Mouse (Mus musculus): ENCODE data around the gene Jph3. TPM values are rescaled to one million over a fixed set of nuclear protein-coding genes. Genes with fewer than 3 reads are reported as not detected.
A peak's percentile ranks its signal among the peaks of the same experiment; 100 is the strongest.

Jph3 gene
- 27.4 and 30.1 TPM in 2 replicates for polyA plus RNA-seq (2016; fragmentation: Nextera tagmentation; extraction: Ambion mirVana)

DNA sequence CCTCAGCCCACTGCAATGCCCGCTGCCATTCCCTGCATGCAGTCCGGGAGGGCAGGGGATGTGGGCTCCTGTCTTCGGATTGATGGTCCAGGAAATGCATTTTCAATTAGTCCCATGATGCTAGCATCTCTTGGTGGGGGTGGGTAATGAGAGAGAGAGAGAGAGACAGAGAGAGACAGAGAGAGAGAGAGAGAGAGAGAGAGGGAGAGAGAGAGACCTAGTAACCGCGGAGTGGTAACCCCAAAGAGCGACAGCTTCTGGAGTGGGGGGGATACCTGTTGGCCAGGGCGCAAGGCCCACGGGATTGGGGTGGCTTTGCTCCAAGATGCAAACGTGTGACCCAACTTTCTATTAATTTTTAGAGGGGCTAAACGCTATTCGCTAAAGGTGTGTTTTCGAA is at the start of gene Jph3:
TSS of gene Jph3 (plus strand) at position 301 of the 400 bp plus-strand sequence.
- H3K4me1 ChIP-seq = peaks cover 29% of the 10 kb centered on the region
- peak within 1 kb of the TSS; percentile 68 for H3K4me2 ChIP-seq
- WGBS = 6% methylated on average over 12 of the region's 12 CpGs
- H3K4me3 ChIP-seq (replicated peaks) = peak within 1 kb of the TSS; percentile 59
- H3K9ac ChIP-seq = peak within 1 kb of the TSS; percentile 61
- H3K36me3 ChIP-seq (replicated peaks) = no peaks in the 10 kb centered on the region
- no peak for ATAC-seq (ENCODE audit: low FRiP score)
- peaks cover 6% of the 10 kb centered on the region; the same call in 1 of the 2 replicates for H3K9me3 ChIP-seq
- no peak within 1 kb of the TSS for H3K27ac ChIP-seq
- H3K27me3 ChIP-seq = peaks cover 76% of the 10 kb centered on the region

DNA sequence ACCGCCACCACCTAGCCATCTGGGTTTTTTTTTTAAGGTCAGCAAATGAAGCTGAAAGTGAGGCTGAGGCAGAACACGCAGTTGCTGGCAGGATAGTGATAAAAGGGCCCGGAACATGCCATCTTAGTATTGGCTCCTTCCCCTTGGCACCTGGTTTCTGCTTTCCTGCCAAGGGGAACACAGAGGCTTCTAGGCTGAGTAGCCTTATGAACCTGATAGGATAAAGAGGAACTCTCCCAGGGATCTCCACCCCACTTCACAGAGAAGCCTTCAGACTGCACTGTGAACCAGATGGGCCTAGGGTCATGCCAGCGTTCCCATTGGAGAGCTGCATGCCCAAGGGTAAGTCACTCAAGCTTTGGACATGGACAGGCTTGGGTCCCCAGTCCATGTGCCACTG is 48.5 kb upstream of the Jph3 start:
- H3K36me3 ChIP-seq (replicated peaks) = no peaks in the 10 kb centered on the region
- ATAC-seq (ENCODE audit: low FRiP score) = no peak
- H3K27me3 ChIP-seq = peaks cover 3% of the 10 kb centered on the region; the same call in 1 of the 2 replicates
- H3K9me3 ChIP-seq = no peaks in the 10 kb centered on the region
- no peak overlapping the region for H3K4me2 ChIP-seq
- no peaks in the 10 kb centered on the region for H3K4me1 ChIP-seq
- no peak overlapping the region for H3K27ac ChIP-seq
- no peak overlapping the region for H3K9ac ChIP-seq
- 88% methylated on average over 4 of the region's 4 CpGs for WGBS
- H3K4me3 ChIP-seq (replicated peaks) = no peak overlapping the region

DNA sequence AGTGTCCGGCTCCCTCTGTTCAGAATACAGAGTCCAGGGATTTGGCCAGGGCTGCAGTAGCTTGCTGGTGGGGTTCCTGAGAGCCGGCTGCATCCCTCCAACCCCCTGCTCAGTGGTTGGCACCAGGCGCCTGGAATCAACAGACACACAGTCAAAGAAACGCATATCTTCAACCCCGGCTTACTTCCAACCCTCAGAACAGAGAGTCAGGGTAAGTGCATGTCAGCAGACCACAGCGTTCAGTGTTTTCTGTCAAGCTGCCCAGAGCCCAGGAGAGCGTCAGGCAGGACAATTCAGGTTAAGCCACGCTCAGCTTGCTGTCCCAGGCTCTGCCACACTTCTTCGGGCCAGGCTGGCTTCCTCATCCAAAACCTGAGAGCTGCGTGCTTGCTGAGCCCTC is 48.0 kb upstream of the Jph3 start:
- H3K4me2 ChIP-seq = no peak overlapping the region

DNA sequence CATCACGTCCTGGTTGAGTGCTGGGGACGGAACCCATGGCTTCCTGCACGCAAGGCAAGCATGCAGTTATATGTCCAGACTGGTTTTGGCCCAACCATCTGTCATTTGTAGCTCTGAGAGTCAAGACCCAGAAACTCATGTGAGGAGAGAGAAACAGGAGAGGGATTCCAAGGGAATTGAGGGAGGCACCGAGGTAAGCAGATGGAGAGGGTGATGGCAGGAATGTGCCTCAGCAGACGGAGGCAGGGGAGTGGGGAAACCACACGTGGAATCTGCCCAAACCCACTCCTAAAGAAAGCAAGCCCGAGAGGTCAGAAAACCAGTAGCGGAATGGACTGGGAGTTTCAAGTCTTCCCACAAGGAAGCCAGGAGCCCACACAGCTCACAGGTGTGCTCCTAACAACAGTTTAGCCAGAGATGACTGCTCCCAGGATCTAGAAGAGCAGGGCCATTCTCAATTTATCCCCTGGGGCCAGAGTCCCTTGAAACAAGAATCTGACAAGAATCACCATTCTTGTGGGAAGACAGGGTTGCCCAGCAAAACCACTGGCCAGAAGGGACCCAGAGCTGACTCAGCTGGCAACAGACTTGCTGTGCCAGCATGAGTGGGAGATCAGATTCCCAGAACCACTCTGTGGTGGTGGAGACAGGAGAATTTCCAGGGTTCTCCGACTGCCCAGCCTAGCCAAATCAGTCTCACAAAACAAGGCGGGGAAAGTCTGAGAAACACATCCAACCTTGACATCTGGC is 46.2 kb upstream of the Jph3 start:
- no peak for ATAC-seq (ENCODE audit: low FRiP score)
- Histone ChIP-seq H3K4me3 (replicated peaks) (no peak overlapping the region), H3K27ac (no peak overlapping the region), H3K4me1 (peaks cover 11% of the 10 kb centered on the region), H3K9ac (no peak overlapping the region), H3K9me3 (no peaks in the 10 kb centered on the region), H3K36me3 (replicated peaks) (no peaks in the 10 kb centered on the region), H3K4me2 (no peak overlapping the region), H3K27me3 (peaks cover 3% of the 10 kb centered on the region; the same call in 1 of the 2 replicates)
- WGBS = 83% methylated on average over 10 of the region's 10 CpGs

More for the DNA sequence above, 48.0 kb upstream of the Jph3 start:
- Histone ChIP-seq H3K9ac (no peak overlapping the region), H3K9me3 (no peaks in the 10 kb centered on the region), H3K27ac (no peak overlapping the region), H3K4me3 (replicated peaks) (no peak overlapping the region), H3K4me1 (no peaks in the 10 kb centered on the region), H3K36me3 (replicated peaks) (no peaks in the 10 kb centered on the region), H3K27me3 (peaks cover 3% of the 10 kb centered on the region; the same call in 1 of the 2 replicates)
- ATAC-seq (ENCODE audit: low FRiP score) = no peak
- 61% methylated on average over 10 of the region's 10 CpGs for WGBS

DNA sequence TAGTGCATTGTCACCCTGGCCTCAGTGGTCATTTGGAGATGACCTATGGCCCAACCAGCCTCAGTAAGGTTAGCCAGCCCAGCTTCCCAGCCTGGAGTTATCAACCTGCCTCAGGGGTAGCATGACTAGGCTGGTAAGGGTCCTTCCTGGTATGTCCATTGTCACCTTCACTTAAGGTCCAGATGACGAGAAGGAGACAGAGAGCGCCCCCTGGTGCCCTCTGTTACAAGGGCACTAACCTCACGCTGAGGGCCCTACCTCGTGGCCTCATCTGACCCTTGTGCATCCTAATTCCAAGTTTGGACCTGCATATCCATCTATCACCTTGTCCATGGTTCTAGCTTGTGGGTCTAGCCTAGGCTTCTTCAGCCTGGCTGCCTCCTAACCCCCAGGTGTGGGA is 44.0 kb upstream of the Jph3 start:
- H3K27me3 ChIP-seq = no peaks in the 10 kb centered on the region; the same call in 1 of the 2 replicates
- H3K4me1 ChIP-seq = peaks cover 18% of the 10 kb centered on the region
- H3K9ac ChIP-seq = no peak overlapping the region
- H3K9me3 ChIP-seq = no peaks in the 10 kb centered on the region
- WGBS = 31% methylated on average over 4 of the region's 4 CpGs
- no peak for ATAC-seq (ENCODE audit: low FRiP score)
- H3K4me3 ChIP-seq (replicated peaks) = no peak overlapping the region
- H3K36me3 ChIP-seq (replicated peaks) = no peaks in the 10 kb centered on the region
- H3K27ac ChIP-seq = no peak overlapping the region
- no peak overlapping the region for H3K4me2 ChIP-seq

DNA sequence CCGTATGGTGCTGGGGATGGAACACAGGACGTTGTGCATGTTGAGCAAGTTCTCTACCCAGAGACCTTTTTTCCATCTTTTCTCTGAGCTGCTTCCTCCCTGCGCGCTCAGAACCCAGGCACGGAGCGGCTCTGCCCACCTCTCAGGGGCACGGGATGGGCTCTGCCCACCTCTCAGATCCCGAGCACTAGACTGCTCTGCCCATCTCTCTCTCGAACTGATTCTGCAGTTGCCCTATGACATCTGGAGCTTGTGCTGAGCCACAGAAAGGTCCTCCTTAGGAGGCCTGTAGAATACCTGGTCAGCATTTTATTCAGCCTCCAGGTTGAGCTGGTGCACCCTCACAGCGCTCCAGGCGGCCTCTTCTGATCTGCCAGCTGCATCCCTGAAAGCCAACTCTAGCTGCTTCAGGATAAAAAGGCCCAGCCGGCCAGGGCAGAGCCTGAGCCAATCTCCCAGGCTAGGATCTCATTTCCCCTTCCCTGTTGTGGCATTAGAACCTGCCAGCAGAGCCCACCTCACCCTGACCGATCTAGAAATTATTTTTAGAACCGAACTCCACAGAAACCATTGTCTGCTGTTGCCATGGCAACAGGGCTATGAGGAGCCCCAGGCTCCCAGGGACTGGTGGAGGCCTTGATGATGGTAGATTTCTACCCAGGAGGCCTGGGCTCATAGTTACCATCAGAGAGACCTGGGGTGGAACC is 41.8 kb upstream of the Jph3 start:
- H3K27ac ChIP-seq = peak overlapping the region; percentile 68
- no peak overlapping the region for H3K4me3 ChIP-seq (replicated peaks)
- no peaks in the 10 kb centered on the region for H3K9me3 ChIP-seq
- WGBS = 59% methylated on average over 14 of the region's 14 CpGs
- peaks cover 18% of the 10 kb centered on the region for H3K4me1 ChIP-seq
- no peak overlapping the region for H3K4me2 ChIP-seq
- no peaks in the 10 kb centered on the region for H3K27me3 ChIP-seq
- no peaks in the 10 kb centered on the region for H3K36me3 ChIP-seq (replicated peaks)
- ATAC-seq (ENCODE audit: low FRiP score) = peak; percentile 41; the same call in 1 of the 2 replicates
- H3K9ac ChIP-seq = no peak overlapping the region

DNA sequence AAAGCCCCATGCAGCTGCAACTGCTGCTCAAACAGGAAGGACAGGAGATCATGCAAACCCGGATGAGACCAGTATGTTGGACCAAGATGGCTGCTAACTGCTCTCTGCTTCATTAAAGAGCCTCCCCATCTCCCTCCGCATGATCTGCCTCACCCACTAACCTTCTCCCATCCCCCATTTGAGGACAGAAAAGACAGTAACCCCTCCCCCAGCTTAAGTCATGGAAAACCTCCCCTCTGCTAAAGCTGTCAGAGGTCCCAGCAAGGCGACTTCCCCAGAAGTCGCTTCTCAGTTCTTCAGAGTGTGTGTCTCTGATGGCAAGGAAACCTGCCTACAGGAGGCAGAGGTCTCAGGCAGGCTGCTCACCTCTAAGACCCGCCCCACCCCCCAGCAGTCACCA is 40.9 kb upstream of the Jph3 start:
- H3K36me3 ChIP-seq (replicated peaks) = no peaks in the 10 kb centered on the region
- H3K9me3 ChIP-seq = no peaks in the 10 kb centered on the region
- peak overlapping the region; percentile 68 for H3K27ac ChIP-seq
- no peak overlapping the region for H3K4me3 ChIP-seq (replicated peaks)
- 43% methylated on average over 5 of the region's 5 CpGs for WGBS
- ATAC-seq (ENCODE audit: low FRiP score) = no peak
- H3K4me1 ChIP-seq = peaks cover 18% of the 10 kb centered on the region
- H3K4me2 ChIP-seq = no peak overlapping the region
- H3K9ac ChIP-seq = no peak overlapping the region
- no peaks in the 10 kb centered on the region for H3K27me3 ChIP-seq

DNA sequence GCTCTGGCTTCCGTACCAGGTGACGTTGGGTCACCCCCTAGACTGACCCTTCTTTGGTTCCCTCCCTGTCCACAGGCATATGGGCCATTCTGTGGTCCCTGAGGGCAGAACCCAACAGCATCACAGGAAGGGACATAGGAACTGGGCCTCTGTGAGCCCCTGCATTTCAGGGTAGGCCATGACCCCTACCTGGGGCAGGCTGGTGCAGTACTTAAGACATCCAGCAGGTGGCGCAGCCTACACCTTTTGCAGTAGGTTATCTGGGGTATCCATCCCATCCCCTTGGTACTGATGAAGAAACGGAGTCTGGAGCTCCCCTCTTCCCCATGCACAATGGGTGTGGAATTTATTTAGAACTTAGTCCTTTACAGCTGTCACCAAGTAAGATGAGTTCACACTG is 35.0 kb upstream of the Jph3 start:
- WGBS = 52% methylated on average over 4 of the region's 4 CpGs
- Histone ChIP-seq H3K4me2 (no peak overlapping the region), H3K9ac (no peak overlapping the region), H3K4me3 (replicated peaks) (no peak overlapping the region), H3K4me1 (peaks cover 18% of the 10 kb centered on the region), H3K9me3 (no peaks in the 10 kb centered on the region), H3K27ac (no peak overlapping the region), H3K36me3 (replicated peaks) (no peaks in the 10 kb centered on the region), H3K27me3 (no peaks in the 10 kb centered on the region)
- ATAC-seq (ENCODE audit: low FRiP score) = no peak

DNA sequence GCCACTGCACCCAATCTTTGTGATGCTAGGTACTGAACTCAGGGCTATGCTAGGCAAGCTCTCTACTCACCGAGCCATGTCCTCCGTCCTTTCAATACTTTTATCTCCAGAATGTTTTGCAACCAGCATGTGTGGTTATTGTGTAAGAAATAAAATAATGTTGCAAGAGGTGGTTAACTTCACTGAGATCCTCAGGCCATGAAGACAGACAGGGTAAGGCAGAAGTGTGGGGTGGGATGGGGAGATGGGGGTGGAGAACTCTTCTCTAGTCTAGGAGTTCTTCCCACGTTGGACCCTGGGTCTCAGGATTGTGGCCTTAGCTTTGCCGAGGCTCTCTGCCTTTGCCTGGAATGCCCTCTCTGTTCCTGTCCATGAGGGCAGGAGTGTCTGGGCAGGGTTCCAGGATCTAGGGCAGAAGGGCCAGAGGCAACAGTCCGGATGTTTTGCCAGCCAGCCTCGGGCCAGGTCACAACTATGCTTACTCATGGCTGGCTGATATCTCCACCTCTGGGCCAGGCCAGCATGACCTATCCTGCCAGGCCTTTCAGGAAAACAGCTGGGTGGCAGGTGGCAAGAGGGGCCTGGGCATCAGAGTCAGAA is 33.7 kb upstream of the Jph3 start:
- no peak overlapping the region for H3K9ac ChIP-seq
- no peaks in the 10 kb centered on the region for H3K9me3 ChIP-seq
- no peak overlapping the region for H3K27ac ChIP-seq
- peaks cover 18% of the 10 kb centered on the region for H3K4me1 ChIP-seq
- H3K4me3 ChIP-seq (replicated peaks) = no peak overlapping the region
- no peaks in the 10 kb centered on the region for H3K36me3 ChIP-seq (replicated peaks)
- ATAC-seq (ENCODE audit: low FRiP score) = no peak
- H3K27me3 ChIP-seq = no peaks in the 10 kb centered on the region
- WGBS = 77% methylated on average over 6 of the region's 6 CpGs
- H3K4me2 ChIP-seq = no peak overlapping the region

DNA sequence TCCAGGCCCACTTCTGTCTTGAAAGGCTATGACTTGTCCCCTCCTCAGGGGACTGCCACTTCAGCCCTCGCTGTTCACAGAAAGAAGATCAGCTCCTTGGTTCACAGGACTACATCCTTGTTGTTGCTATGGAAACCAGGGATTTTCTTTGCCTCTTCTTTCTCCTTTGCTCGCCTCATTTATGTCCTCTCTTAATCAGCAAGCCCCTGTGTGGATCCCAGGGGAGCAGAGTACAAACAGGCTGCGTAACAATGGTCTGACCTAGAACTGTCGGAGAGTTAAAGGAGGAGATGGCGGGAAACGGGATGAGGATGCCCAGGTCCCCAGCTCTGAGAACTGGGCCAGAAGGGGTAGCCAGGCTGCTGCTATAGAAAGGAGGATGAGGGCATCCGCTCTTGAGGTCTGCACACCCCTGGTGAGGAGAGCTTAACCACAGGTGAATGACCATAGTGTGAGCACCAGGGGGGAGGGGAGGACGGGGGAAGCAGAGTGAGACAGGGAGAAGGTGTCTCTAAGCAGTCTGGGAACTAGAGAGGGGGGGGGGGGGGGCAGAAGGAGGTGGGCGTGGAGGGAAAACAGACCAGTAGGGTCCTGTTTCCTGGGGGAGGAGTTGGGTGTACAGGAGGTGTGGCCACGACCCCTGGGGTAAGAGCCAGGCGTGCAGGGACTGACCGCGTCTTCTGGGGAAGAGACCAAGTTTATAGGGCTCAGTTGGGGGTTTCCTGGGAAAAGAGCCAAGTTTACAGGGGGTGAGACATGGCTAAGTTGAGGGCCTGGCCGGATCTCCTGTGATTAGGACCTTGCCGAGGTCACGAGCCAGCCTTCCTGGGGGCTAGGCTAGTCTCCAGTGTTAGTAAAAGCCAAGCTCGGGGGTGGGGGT is 31.4 kb upstream of the Jph3 start:
- 0% methylated on average over 16 of the region's 17 CpGs for WGBS
- no peaks in the 10 kb centered on the region for H3K36me3 ChIP-seq (replicated peaks)
- no peaks in the 10 kb centered on the region for H3K27me3 ChIP-seq
- peaks cover 18% of the 10 kb centered on the region for H3K4me1 ChIP-seq
- no peaks in the 10 kb centered on the region for H3K9me3 ChIP-seq
- peak overlapping the region; percentile 45 for H3K4me2 ChIP-seq
- H3K4me3 ChIP-seq (replicated peaks) = peak overlapping the region; percentile 2; the same call in 1 of the 2 replicates
- ATAC-seq (ENCODE audit: low FRiP score) = peak; percentile 69
- 0 out of 2 replicates have a peak overlapping the region, but pooled peaks have one; percentile 25 for H3K9ac ChIP-seq
- H3K27ac ChIP-seq = peak overlapping the region; percentile 74

DNA sequence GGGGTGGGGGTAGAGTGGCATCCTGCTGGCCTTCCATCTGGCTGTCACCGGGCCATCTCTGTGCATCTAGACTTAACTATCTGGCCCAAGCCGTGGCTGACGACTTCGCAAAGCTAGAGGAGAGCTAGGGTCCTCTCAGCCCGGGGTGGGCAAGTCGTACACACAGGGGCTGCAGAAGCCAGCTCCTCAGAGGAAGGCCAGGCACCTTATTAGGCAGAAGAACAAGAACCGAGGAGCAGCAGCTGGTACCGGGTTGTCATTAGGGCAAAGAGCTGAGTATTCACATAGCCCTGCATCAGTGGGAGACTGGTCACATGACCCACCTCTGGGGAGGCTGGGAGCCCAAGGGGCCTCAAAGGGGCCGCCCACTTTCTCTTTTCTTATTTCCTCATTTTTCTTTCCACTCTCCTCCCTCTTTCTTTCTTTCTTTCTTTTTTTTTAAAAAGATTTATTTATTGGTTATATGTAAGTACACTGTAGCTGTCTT is 30.8 kb upstream of the Jph3 start:
- peak; percentile 57 for ATAC-seq (ENCODE audit: low FRiP score)
- no peaks in the 10 kb centered on the region for H3K27me3 ChIP-seq
- peak overlapping the region; percentile 45 for H3K4me2 ChIP-seq
- no peaks in the 10 kb centered on the region for H3K9me3 ChIP-seq
- peak overlapping the region; percentile 74 for H3K27ac ChIP-seq
- no peak overlapping the region for H3K4me3 ChIP-seq (replicated peaks)
- H3K4me1 ChIP-seq = peaks cover 18% of the 10 kb centered on the region
- WGBS = 7% methylated on average over 9 of the region's 9 CpGs
- no peaks in the 10 kb centered on the region for H3K36me3 ChIP-seq (replicated peaks)
- 0 out of 2 replicates have a peak overlapping the region, but pooled peaks have one; percentile 25 for H3K9ac ChIP-seq

All from forebrain, embryonic 12.5 days (tissue).